ENCODE assay signal across 14 mouse cellular contexts in the genomic region with DNA sequence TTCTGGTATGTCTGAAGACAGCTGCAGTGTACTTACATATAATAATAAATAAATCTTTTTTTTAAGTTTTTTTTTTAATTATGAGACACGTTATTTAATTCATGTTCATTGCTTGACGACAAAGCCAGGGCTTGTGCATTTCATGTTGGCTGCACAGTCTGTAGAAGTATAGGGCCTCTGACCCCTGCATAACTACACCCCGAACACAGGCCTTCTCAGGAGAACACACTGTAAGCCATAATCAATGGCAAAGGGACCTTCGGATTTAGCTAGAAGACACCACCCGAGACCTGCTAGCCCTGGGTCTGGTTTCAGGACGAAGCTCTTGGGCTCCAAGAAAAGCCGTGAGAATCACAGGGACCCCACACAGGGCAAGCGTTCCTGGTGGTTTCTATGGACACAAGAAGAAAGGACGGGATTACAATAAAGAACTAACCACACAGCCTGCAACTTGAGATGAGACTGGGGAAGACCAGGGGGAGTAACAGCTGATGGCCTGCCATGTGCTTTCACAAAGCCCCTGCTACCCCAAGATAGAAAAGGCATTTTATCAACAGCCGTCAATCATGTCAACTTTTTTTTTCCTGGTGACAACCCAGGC. TPM values are rescaled to one million over a fixed set of nuclear protein-coding genes. Genes with fewer than 3 reads are reported as not detected.
DNase-seq lines count a peak whose midpoint lies in the region; ATAC-seq and TF ChIP-seq lines count a peak whose summit lies in the region.
"Had no signal": no experiment of that assay in that cellular context is flagged by ENCODE, and none has a peak within 500 bp of the region (broad histone marks: within the 10 kb centered on the region; RNA-seq: fewer than 3 reads in every experiment).

No protein-coding gene starts in this region.

- H3K27ac ChIP-seq in heart, postnatal 0 days (ENCODE audit: low read depth): peak overlapping the region; percentile 78

- H3K9me3 ChIP-seq in heart, postnatal 0 days (replicated peaks; ENCODE audit: control insufficient read depth, low read length): no peaks in the 10 kb centered on the region

- DNase-seq in heart, postnatal 0 days (ENCODE audit: low spot score): no peak
- no peak for DNase-seq in heart, postnatal 14 days
- peak; percentile 65 for DNase-seq in brain, embryonic 14.5 days (ENCODE audit: low read depth)
- DNase-seq in embryo, embryonic 11 days: peak; percentile 56
- peak; percentile 54 for DNase-seq in mesoderm, embryonic 11.5 days (ENCODE audit: low read depth, low spot score)
- DNase-seq in thymus, postnatal 36 days: no peak
- no peak for DNase-seq in frontal cortex, adult 2 months (ENCODE audit: extremely low spot score in 1 of 2, low spot score in 1 of 2)
- DNase-seq: cerebellum, adult 2 months; kidney, postnatal 14 days; layer of hippocampus, postnatal 36 days; lung, postnatal 10 days; right cerebral cortex, postnatal 4 days had no signal

- TF ChIP-seq EP300 in heart, postnatal 0 days (IDR thresholded peaks at IDR 0.05; ENCODE audit: low read depth): no peak

- no peak overlapping the region for H3K4me3 ChIP-seq in heart, postnatal 0 days (ENCODE audit: low read depth, low read length)

- H3K4me1 ChIP-seq in heart, postnatal 0 days (ENCODE audit: control insufficient read depth, insufficient read depth): peaks cover 15% of the 10 kb centered on the region

- H3K4me2 ChIP-seq in heart, postnatal 0 days (ENCODE audit: low read depth, low read length): no peak overlapping the region

- TF ChIP-seq CTCF in heart, postnatal 0 days (IDR thresholded peaks at IDR 0.05; ENCODE audit: low read depth): no peak
- no peak for TF ChIP-seq CTCF in brain, embryonic 14.5 days (IDR thresholded peaks at IDR 0.05; ENCODE audit: borderline replicate concordance, extremely low read depth, insufficient read depth, insufficient read length)

- intact Hi-C loops in heart, postnatal 14 days (cut with DNase I): loop anchor here (2.0 kb wide), 1 partner anchor 45 kb away; no protein-coding TSS in a partner anchor

- H3K9ac ChIP-seq in heart, postnatal 0 days (replicated peaks; ENCODE audit: low read depth, low read length): no peak overlapping the region

- no peak for TF ChIP-seq POLR2A in brain, embryonic 14.5 days (IDR thresholded peaks at IDR 0.05; ENCODE audit: borderline replicate concordance, extremely low read depth, insufficient read depth, insufficient read length, poor library complexity, severe bottlenecking)

- no peak for ATAC-seq in heart, postnatal 0 days (ENCODE audit: insufficient read depth, low read depth)
- ATAC-seq: forebrain, embryonic 16.5 days; inflammation-experienced regulatory T-cells, adult 6 months had no signal

- WGBS in heart, postnatal 0 days: 60% methylated on average over 10 of the region's 10 CpGs

- no peaks in the 10 kb centered on the region for H3K36me3 ChIP-seq in heart, postnatal 0 days (replicated peaks; ENCODE audit: control insufficient read depth, insufficient read depth, low read length)

- H3K27me3 ChIP-seq in heart, postnatal 0 days (ENCODE audit: control insufficient read depth, insufficient read depth, low read length): no peaks in the 10 kb centered on the region

RNA-seq across cellular contexts. Expression of a gene that starts 27.5 kb away (rescaled TPM):
- total RNA-seq in heart, postnatal 0 days (2014; rRNA removed; ENCODE audit: low replicate concordance): 56.9 and 65.0 TPM in 2 replicates
- polyA plus RNA-seq in heart, postnatal 0 days (2015; fragmentation: Nextera tagmentation; extraction: Ambion mirVana): 32.5 and 34.0 TPM in 2 replicates
- total RNA-seq in heart, postnatal 14 days (2021): 100 to 1,000 TPM; 103 to 111 TPM
- polyA plus RNA-seq in brain, embryonic 14.5 days (2012; rRNA removed): 56.0 and 61.9 TPM in 2 replicates
- polyA plus RNA-seq in frontal cortex, adult 2 months (2012; rRNA removed): 49.7 and 57.3 TPM in 2 replicates

RNA-seq across cellular contexts. Expression of a gene that starts 29.3 kb away (rescaled TPM):
- 48.6 and 126 TPM in 2 replicates for total RNA-seq in heart, postnatal 0 days (2014; rRNA removed; ENCODE audit: low replicate concordance)
- 96.9 and 116 TPM in 2 replicates for polyA plus RNA-seq in heart, postnatal 0 days (2015; fragmentation: Nextera tagmentation; extraction: Ambion mirVana)
- 100 to 1,000 TPM; 113 to 120 TPM for total RNA-seq in heart, postnatal 14 days (2021)
- 124 and 127 TPM in 2 replicates for polyA plus RNA-seq in brain, embryonic 14.5 days (2012; rRNA removed)
- 194 and 200 TPM in 2 replicates for polyA plus RNA-seq in frontal cortex, adult 2 months (2012; rRNA removed)

Comparison
In these comparisons a context has a peak if more than half of its experiments do, and no peak if none do; other contexts are left out.
1. DNase-seq: peak in brain, embryonic 14.5 days (single experiment), embryo, embryonic 11 days (single experiment) and mesoderm, embryonic 11.5 days (single experiment); none in heart, postnatal 0 days (single experiment), heart, postnatal 14 days (0 of 2), thymus, postnatal 36 days (0 of 2) and frontal cortex, adult 2 months (0 of 2).